Mouse (Mus musculus) embryonic fibroblast, embryonic 13.5 days (primary cell): ENCODE results near the gene Rnf2.

Experiments used
- CTCF ChIP-seq: IDR thresholded peaks from 2 replicates; pipeline ENCODE4 v1.5.1; 2011; ENCODE audit warnings: mild to moderate bottlenecking, control low read depth, low read length, moderate library complexity, borderline replicate concordance; ENCODE audit not compliant: insufficient read depth
- POLR2A ChIP-seq: IDR thresholded peaks from 2 replicates; pipeline ENCODE4 v1.6.1; 2011; ENCODE audit warnings: low read depth, mild to moderate bottlenecking, control low read depth, low read length, moderate library complexity

- TF ChIP-seq CTCF = no peak
- TF ChIP-seq POLR2A = no peak
These were observed 44.8 kb upstream of the Rnf2 start for GRCm38 (mm10) chr1:151545571-151545970.
